ENCODE assay signal across 9 mouse cellular contexts in genomic region chr13:68601184-68601583, GRCm38 (mm10). TPM values are rescaled to one million over a fixed set of nuclear protein-coding genes. Genes with fewer than 3 reads are reported as not detected.
DNase-seq lines count a peak whose midpoint lies in the region; ATAC-seq lines count a peak whose summit lies in the region.
"Had no signal": no experiment of that assay in that cellular context is flagged by ENCODE, and none has a peak within 500 bp of the region (broad histone marks: within the 10 kb centered on the region; RNA-seq: fewer than 3 reads in every experiment).

No protein-coding gene starts in this region.

- 0 out of 2 replicates have a peak overlapping the region, but pooled peaks have one; percentile 28 for H3K9ac ChIP-seq in heart, embryonic 13.5 days
- H3K9ac ChIP-seq in midbrain, embryonic 11.5 days (ENCODE audit: low read length) = no peak overlapping the region
- H3K9ac ChIP-seq in limb, embryonic 13.5 days = no peak overlapping the region
- H3K9ac ChIP-seq: heart, embryonic 15.5 days had no signal

- H3K9me3 ChIP-seq in heart, embryonic 13.5 days = no peaks in the 10 kb centered on the region
- no peaks in the 10 kb centered on the region for H3K9me3 ChIP-seq in midbrain, embryonic 11.5 days (ENCODE audit: control insufficient read depth, low read length)
- no peaks in the 10 kb centered on the region for H3K9me3 ChIP-seq in midbrain, embryonic 10.5 days (replicated peaks)
- H3K9me3 ChIP-seq in limb, embryonic 13.5 days = no peaks in the 10 kb centered on the region
- H3K9me3 ChIP-seq: heart, embryonic 15.5 days had no signal

- 23% methylated on average over 6 of the region's 6 CpGs for WGBS in heart, embryonic 13.5 days
- 25% methylated on average over 6 of the region's 6 CpGs for WGBS in midbrain, embryonic 11.5 days
- WGBS in midbrain, embryonic 10.5 days = 29% methylated on average over 6 of the region's 6 CpGs
- 7% methylated on average over 6 of the region's 6 CpGs for WGBS in limb, embryonic 13.5 days

- no peak overlapping the region for H3K27ac ChIP-seq in heart, embryonic 13.5 days (replicated peaks)
- no peak overlapping the region for H3K27ac ChIP-seq in midbrain, embryonic 11.5 days (ENCODE audit: low read depth, low read length)
- no peak overlapping the region for H3K27ac ChIP-seq in midbrain, embryonic 10.5 days (replicated peaks)
- peak overlapping the region; percentile 49; the same call in 1 of the 2 replicates for H3K27ac ChIP-seq in limb, embryonic 13.5 days
- H3K27ac ChIP-seq: heart, embryonic 15.5 days had no signal

- H3K36me3 ChIP-seq in heart, embryonic 13.5 days = no peaks in the 10 kb centered on the region
- H3K36me3 ChIP-seq in midbrain, embryonic 11.5 days (ENCODE audit: control insufficient read depth, insufficient read depth, low read length) = no peaks in the 10 kb centered on the region
- no peaks in the 10 kb centered on the region for H3K36me3 ChIP-seq in midbrain, embryonic 10.5 days
- H3K36me3 ChIP-seq in limb, embryonic 13.5 days = no peaks in the 10 kb centered on the region
- H3K36me3 ChIP-seq: heart, embryonic 15.5 days had no signal

- peaks cover 14% of the 10 kb centered on the region for H3K4me1 ChIP-seq in heart, embryonic 13.5 days
- no peaks in the 10 kb centered on the region; the same call in 1 of the 2 replicates for H3K4me1 ChIP-seq in midbrain, embryonic 11.5 days (ENCODE audit: control insufficient read depth, insufficient read depth, low read length)
- peaks cover 13% of the 10 kb centered on the region for H3K4me1 ChIP-seq in midbrain, embryonic 10.5 days
- peaks cover 18% of the 10 kb centered on the region for H3K4me1 ChIP-seq in limb, embryonic 13.5 days

- H3K4me2 ChIP-seq in heart, embryonic 13.5 days = 0 out of 2 replicates have a peak overlapping the region, but pooled peaks have one; percentile 6
- no peak overlapping the region for H3K4me2 ChIP-seq in midbrain, embryonic 11.5 days
- H3K4me2 ChIP-seq in limb, embryonic 13.5 days (replicated peaks) = peak overlapping the region; percentile 21; the same call in 1 of the 2 replicates
- H3K4me2 ChIP-seq: heart, embryonic 15.5 days had no signal

- no peak overlapping the region for H3K4me3 ChIP-seq in heart, embryonic 13.5 days
- H3K4me3 ChIP-seq in midbrain, embryonic 11.5 days (ENCODE audit: low read depth, low read length) = no peak overlapping the region
- no peak overlapping the region for H3K4me3 ChIP-seq in midbrain, embryonic 10.5 days
- no peak overlapping the region for H3K4me3 ChIP-seq in limb, embryonic 13.5 days
- H3K4me3 ChIP-seq: heart, embryonic 15.5 days had no signal

- ATAC-seq in heart, embryonic 13.5 days (ENCODE audit: extremely low read depth, insufficient number of reproducible peaks, low FRiP score, low TSS enrichment) = no peak
- ATAC-seq in midbrain, embryonic 11.5 days (ENCODE audit: low FRiP score) = no peak
- ATAC-seq in limb, embryonic 13.5 days (ENCODE audit: low FRiP score, low read depth) = peak; percentile 55

- no peak for DNase-seq in heart, adult 8-10 months (ENCODE audit: low spot score)
- peak; percentile 83 for DNase-seq in midbrain, embryonic 11.5 days (ENCODE audit: low spot score, missing footprints)
- no peak for DNase-seq in midbrain, embryonic 10.5 days (ENCODE audit: low spot score)
- DNase-seq in right cerebral cortex, postnatal 4 days = peak; percentile 45
- DNase-seq in layer of hippocampus, postnatal 25 days (ENCODE audit: extremely low spot score in 1 of 2, low spot score in 1 of 2) = no peak
- DNase-seq in frontal cortex, postnatal 10 days (ENCODE audit: low spot score in 2 of 2) = no peak

- H3K27me3 ChIP-seq in heart, embryonic 13.5 days (replicated peaks) = peaks cover 11% of the 10 kb centered on the region; the same call in 1 of the 2 replicates
- no peaks in the 10 kb centered on the region for H3K27me3 ChIP-seq in midbrain, embryonic 11.5 days (ENCODE audit: control insufficient read depth, insufficient read depth, low read length)
- H3K27me3 ChIP-seq in midbrain, embryonic 10.5 days (ENCODE audit: low read depth, poor library complexity, severe bottlenecking) = no peaks in the 10 kb centered on the region
- peaks cover 8% of the 10 kb centered on the region; the same call in 1 of the 2 replicates for H3K27me3 ChIP-seq in limb, embryonic 13.5 days

RNA-seq across cellular contexts. Expression of gene 1700001L19Rik, which starts 4.0 kb away (rescaled TPM):
- polyA plus RNA-seq in heart, embryonic 13.5 days (2015; fragmentation: Nextera tagmentation; extraction: Ambion mirVana) = 0.29 and 0.51 TPM in 2 replicates
- under 1 TPM in 1 of 4 experiments, not detected in 3; 0.37 TPM for total RNA-seq in heart, adult 8-10 months (2022)
- polyA plus RNA-seq in midbrain, embryonic 11.5 days (2014; fragmentation: Nextera tagmentation; extraction: Ambion mirVana) = 0.40 and 1.3 TPM in 2 replicates
- 0.50 and 0.74 TPM in 2 replicates for polyA plus RNA-seq in midbrain, embryonic 10.5 days (2016; fragmentation: Nextera tagmentation; extraction: Ambion mirVana)
- polyA plus RNA-seq in limb, embryonic 13.5 days (2015; fragmentation: Nextera tagmentation; extraction: Ambion mirVana) = 0.50 and 0.66 TPM in 2 replicates
- total RNA-seq in layer of hippocampus, postnatal 25 days (2021) = 10 to 100 TPM; 14.1 to 14.3 TPM

RNA-seq across cellular contexts. Expression of gene Fastkd3, which starts 19.1 kb away (rescaled TPM):
- polyA plus RNA-seq in heart, embryonic 13.5 days (2015; fragmentation: Nextera tagmentation; extraction: Ambion mirVana) = 18.1 and 21.7 TPM in 2 replicates
- 10 to 100 TPM in 1 of 4 experiments, 1 to 10 TPM in 3; 8.7 to 13.0 (median 9.3) TPM for total RNA-seq in heart, adult 8-10 months (2022)
- polyA plus RNA-seq in midbrain, embryonic 11.5 days (2014; fragmentation: Nextera tagmentation; extraction: Ambion mirVana) = 45.0 and 46.8 TPM in 2 replicates
- polyA plus RNA-seq in midbrain, embryonic 10.5 days (2016; fragmentation: Nextera tagmentation; extraction: Ambion mirVana) = 44.8 and 47.2 TPM in 2 replicates
- 32.4 and 38.1 TPM in 2 replicates for polyA plus RNA-seq in limb, embryonic 13.5 days (2015; fragmentation: Nextera tagmentation; extraction: Ambion mirVana)
- total RNA-seq in layer of hippocampus, postnatal 25 days (2021) = 10 to 100 TPM; 15.0 to 21.1 TPM

RNA-seq across cellular contexts. Expression of gene Mtrr, which starts 19.2 kb away (rescaled TPM):
- 19.9 and 21.7 TPM in 2 replicates for polyA plus RNA-seq in heart, embryonic 13.5 days (2015; fragmentation: Nextera tagmentation; extraction: Ambion mirVana)
- total RNA-seq in heart, adult 8-10 months (2022) = 10 to 100 TPM; 16.5 to 20.1 (median 17.2) TPM
- 13.8 and 18.9 TPM in 2 replicates for polyA plus RNA-seq in midbrain, embryonic 11.5 days (2014; fragmentation: Nextera tagmentation; extraction: Ambion mirVana)
- 20.8 and 22.5 TPM in 2 replicates for polyA plus RNA-seq in midbrain, embryonic 10.5 days (2016; fragmentation: Nextera tagmentation; extraction: Ambion mirVana)
- polyA plus RNA-seq in limb, embryonic 13.5 days (2015; fragmentation: Nextera tagmentation; extraction: Ambion mirVana) = 19.3 and 23.1 TPM in 2 replicates
- total RNA-seq in layer of hippocampus, postnatal 25 days (2021) = 10 to 100 TPM; 23.3 to 28.3 TPM

Comparison
In these comparisons a context has a peak if more than half of its experiments do, and no peak if none do; other contexts are left out.
1. DNase-seq: peak in midbrain, embryonic 11.5 days (single experiment) and right cerebral cortex, postnatal 4 days (single experiment); none in heart, adult 8-10 months (single experiment), midbrain, embryonic 10.5 days (single experiment), layer of hippocampus, postnatal 25 days (0 of 2) and frontal cortex, postnatal 10 days (0 of 2).